Mouse (Mus musculus): ENCODE measurements at regions not wholly inside any gene's neighbourhood (a gene's known extent, or its start where the extent isn't known, plus 50 kb on each side); places are given as distances from the start of the nearest gene placed in this dataset.

- TF ChIP-seq HCFC1 (IDR thresholded peaks at IDR 0.05; ENCODE audit: borderline replicate concordance, insufficient read depth, low read length) (no peak), ZNF384 (IDR thresholded peaks at IDR 0.05; ENCODE audit: low read depth, low read length) (no peak), MAFK (IDR thresholded peaks at IDR 0.05; ENCODE audit: insufficient read depth, low read depth, low read length) (no peak)
Observed at GRCm38 (mm10) chr16:86971691-86972090, 382.3 kb upstream of the N6amt1 start.

Data from ES-E14 (cell line).